Mouse (Mus musculus) kidney, postnatal 0 days (tissue): ENCODE results near the gene Slc45a3. TPM values are rescaled to one million over a fixed set of nuclear protein-coding genes. Genes with fewer than 3 reads are reported as not detected.
A peak's percentile ranks its signal among the peaks of the same experiment; 100 is the strongest.

ENCODE experiments used
- ATAC-seq: fragments of 200-750 bp; cut with Nextera tagmentation; replicated peaks from 2 replicates; pipeline ENCODE4 v1.8.0; 2017; ENCODE audit warnings: low read depth, moderate number of reproducible peaks, moderate TSS enrichment, moderate library complexity; ENCODE audit not compliant: low FRiP score
- DNase-seq: peaks from one replicate; pipeline ENCODE4 v3.0.0-alpha.2; 2016; ENCODE audit warnings: low spot score
- H3K27ac ChIP-seq: fragments of 300-500 bp; sonication (generic); 2 replicates; pipeline ENCODE4 v1.5.1; 2014; ENCODE audit warnings: mild to moderate bottlenecking
- H3K27me3 ChIP-seq: fragments of 300-500 bp; sonication (generic); 2 replicates; pipeline ENCODE4 v1.6.1; 2014; ENCODE audit warnings: low read length, mixed read lengths; ENCODE audit not compliant: insufficient read depth
- H3K36me3 ChIP-seq: fragments of 300-500 bp; sonication (generic); 2 replicates; pipeline ENCODE4 v1.6.1; 2014; ENCODE audit warnings: low read length, mixed read lengths; ENCODE audit not compliant: insufficient read depth
- H3K4me1 ChIP-seq: fragments of 300-500 bp; sonication (generic); replicated peaks from 2 replicates; pipeline ENCODE4 v1.6.1; 2014; ENCODE audit warnings: antibody characterized with exemption, low read length, mixed read lengths; ENCODE audit not compliant: insufficient read depth
- H3K4me2 ChIP-seq: fragments of 300-500 bp; sonication (generic); 2 replicates; pipeline ENCODE4 v1.6.1; 2014; ENCODE audit warnings: mild to moderate bottlenecking, low read length, moderate library complexity, mixed read lengths
- H3K4me3 ChIP-seq: fragments of 300-500 bp; sonication (generic); replicated peaks from 2 replicates; pipeline ENCODE4 v1.5.1; 2014; ENCODE audit warnings: low read depth, low read length
- H3K9ac ChIP-seq: fragments of 300-500 bp; sonication (generic); 2 replicates; pipeline ENCODE4 v1.6.1; 2014; ENCODE audit warnings: low read depth, low read length
- H3K9me3 ChIP-seq: fragments of 300-500 bp; sonication (generic); replicated peaks from 2 replicates; pipeline ENCODE4 v1.6.1; 2016; ENCODE audit warnings: low read length, inconsistent platforms, mixed read lengths
- CTCF ChIP-seq: IDR thresholded peaks from 2 replicates; pipeline ENCODE4 v1.5.1; 2016; ENCODE audit warnings: antibody characterized with exemption, low read depth, mild to moderate bottlenecking, moderate library complexity
- WGBS: fragments of 180-500 bp; shearing (Covaris S2); extraction: QIAGEN DNeasy Blood & Tissue Kit; methylation state at CpG from one replicate; pipeline ENCODE4 v1.1.7; 2014; 5-methylcytosine and 5-hydroxymethylcytosine counted together
- polyA plus RNA-seq: library from polyadenylated mRNA; unstranded; fragments of >200 nt; fragmentation: Nextera tagmentation; extraction: Ambion mirVana; gene quantifications from 2 replicates; pipeline ENCODE4 v1.2.1, GENCODE M21; 2015

Slc45a3 gene
- polyA plus RNA-seq, 1 experiment from 2014 or later: 9.1 TPM

GRCm38 (mm10) chr1:131995062-131995461, 32.3 kb downstream of the Slc45a3 start:
- 40% methylated on average over 4 of the region's 4 CpGs for WGBS
- H3K27ac ChIP-seq: no peak overlapping the region
- no peaks in the 10 kb centered on the region for H3K4me1 ChIP-seq
- no peak overlapping the region for H3K4me2 ChIP-seq
- peak; percentile 82 for TF ChIP-seq CTCF
- H3K4me3 ChIP-seq: no peak overlapping the region
- H3K9me3 ChIP-seq: no peaks in the 10 kb centered on the region
- no peak for ATAC-seq
- peak; percentile 62 for DNase-seq
- no peaks in the 10 kb centered on the region for H3K36me3 ChIP-seq
- no peak overlapping the region for H3K9ac ChIP-seq
- no peaks in the 10 kb centered on the region for H3K27me3 ChIP-seq

DNA sequence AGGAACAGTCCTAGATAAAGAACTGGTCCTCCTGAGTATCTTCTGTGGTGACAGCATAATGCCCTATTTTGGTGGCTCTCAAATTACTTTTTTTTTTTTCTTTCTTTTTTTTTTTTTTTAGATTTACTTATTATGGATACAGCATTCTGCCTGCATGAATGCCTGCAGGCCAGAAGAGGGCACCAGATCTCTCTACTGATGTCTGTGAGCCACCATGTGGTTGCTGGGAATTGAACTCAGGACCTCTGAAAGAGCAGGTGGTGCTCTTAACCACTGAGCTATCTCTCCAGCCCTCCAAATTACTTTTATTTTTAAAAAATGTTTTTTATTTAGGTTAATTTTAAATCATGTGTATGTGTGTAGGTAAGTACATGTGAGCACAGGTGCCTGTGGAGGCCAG, 37.7 kb downstream of the Slc45a3 start:
- ATAC-seq (no peak), DNase-seq (no peak)
- peak; percentile 60 for TF ChIP-seq CTCF
- Histone ChIP-seq H3K4me1 (no peaks in the 10 kb centered on the region), H3K9me3 (no peaks in the 10 kb centered on the region), H3K4me3 (no peak overlapping the region), H3K27me3 (no peaks in the 10 kb centered on the region), H3K27ac (no peak overlapping the region), H3K9ac (no peak overlapping the region), H3K36me3 (no peaks in the 10 kb centered on the region), H3K4me2 (no peak overlapping the region)

DNA sequence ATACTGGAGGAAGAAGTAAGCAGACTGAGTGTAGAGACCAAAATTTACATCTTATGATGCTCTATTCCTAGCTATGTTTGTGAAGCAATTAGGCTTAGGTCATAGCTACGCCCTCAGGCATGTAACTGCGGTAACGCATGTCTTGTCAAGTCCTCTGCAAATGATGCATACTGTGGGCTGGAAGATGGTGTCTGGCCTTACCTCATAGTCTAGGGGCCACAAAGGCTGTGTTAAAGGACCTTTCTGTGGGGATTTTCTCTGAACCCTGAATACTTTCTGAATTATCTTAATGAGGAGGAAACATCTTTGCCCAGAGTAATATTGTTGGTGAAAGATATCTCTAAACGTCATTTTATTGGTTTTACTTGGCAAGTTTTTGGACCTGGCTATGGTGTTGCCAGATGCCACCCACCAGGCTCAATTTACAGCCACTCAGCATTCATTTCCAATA, 39.1 kb downstream of the Slc45a3 start:
- WGBS: 77% methylated on average over 4 of the region's 4 CpGs
- DNase-seq: no peak
- Histone ChIP-seq H3K4me2 (no peak overlapping the region), H3K4me1 (0 out of 2 replicates have a peak, but pooled peaks cover 5% of the 10 kb centered on the region), H3K27ac (no peak overlapping the region), H3K36me3 (no peaks in the 10 kb centered on the region), H3K9me3 (no peaks in the 10 kb centered on the region), H3K9ac (no peak overlapping the region), H3K4me3 (no peak overlapping the region), H3K27me3 (no peaks in the 10 kb centered on the region)
- TF ChIP-seq CTCF: no peak
- ATAC-seq: no peak

GRCm38 (mm10) chr1:132003111-132003510, 40.3 kb downstream of the Slc45a3 start:
- DNase-seq (no peak), ATAC-seq (no peak)
- 69% methylated on average over 2 of the region's 2 CpGs for WGBS
- Histone ChIP-seq H3K4me1 (0 out of 2 replicates have a peak, but pooled peaks cover 5% of the 10 kb centered on the region), H3K36me3 (no peaks in the 10 kb centered on the region), H3K4me2 (no peak overlapping the region), H3K4me3 (no peak overlapping the region), H3K27me3 (no peaks in the 10 kb centered on the region), H3K27ac (no peak overlapping the region), H3K9ac (no peak overlapping the region), H3K9me3 (no peaks in the 10 kb centered on the region)
- no peak for TF ChIP-seq CTCF

- Histone ChIP-seq H3K9me3 (no peaks in the 10 kb centered on the region), H3K27me3 (no peaks in the 10 kb centered on the region), H3K4me2 (no peak overlapping the region), H3K4me1 (peaks cover 5% of the 10 kb centered on the region; the same call in 1 of the 2 replicates), H3K27ac (no peak overlapping the region), H3K4me3 (no peak overlapping the region), H3K9ac (no peak overlapping the region), H3K36me3 (no peaks in the 10 kb centered on the region)
- DNase-seq (peak; percentile 66), ATAC-seq (no peak)
- no peak for TF ChIP-seq CTCF
- 42% methylated on average over 1 of the region's 1 CpGs for WGBS
These were observed 41.0 kb downstream of the Slc45a3 start for GRCm38 (mm10) chr1:132003817-132004216.

- no peaks in the 10 kb centered on the region for H3K27me3 ChIP-seq
- H3K9me3 ChIP-seq: no peaks in the 10 kb centered on the region
- H3K4me1 ChIP-seq: peaks cover 12% of the 10 kb centered on the region; the same call in 1 of the 2 replicates
- no peak overlapping the region for H3K4me2 ChIP-seq
- DNase-seq (no peak), ATAC-seq (no peak)
- no peaks in the 10 kb centered on the region for H3K36me3 ChIP-seq
- H3K27ac ChIP-seq: no peak overlapping the region
- no peak for TF ChIP-seq CTCF
- 83% methylated on average over 6 of the region's 6 CpGs for WGBS
- no peak overlapping the region for H3K9ac ChIP-seq
- H3K4me3 ChIP-seq: no peak overlapping the region
These were observed 41.9 kb downstream of the Slc45a3 start for GRCm38 (mm10) chr1:132004574-132005180.

DNA sequence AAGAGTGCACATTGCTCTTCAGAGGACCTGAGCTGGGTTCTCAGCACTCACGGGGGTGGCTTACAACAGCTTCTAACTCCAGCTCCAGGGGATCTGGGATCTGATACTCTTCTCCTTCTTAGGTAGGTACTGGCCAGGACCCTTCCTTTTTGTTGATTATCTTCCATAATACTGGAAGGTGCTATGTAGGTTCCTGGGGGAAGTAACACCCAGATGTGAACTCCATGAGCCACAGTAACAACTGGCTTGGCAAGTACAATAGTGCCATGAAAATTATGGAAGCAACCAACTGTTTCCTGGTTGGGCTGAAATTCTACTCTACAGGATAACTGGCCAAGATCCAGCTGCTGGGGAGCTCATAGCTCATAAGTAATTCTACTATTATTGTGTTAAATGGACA, 42.7 kb downstream of the Slc45a3 start:
- TF ChIP-seq CTCF: no peak
- Histone ChIP-seq H3K4me3 (no peak overlapping the region), H3K36me3 (no peaks in the 10 kb centered on the region), H3K27ac (no peak overlapping the region), H3K4me1 (peaks cover 15% of the 10 kb centered on the region; the same call in 1 of the 2 replicates), H3K4me2 (no peak overlapping the region), H3K9me3 (no peaks in the 10 kb centered on the region), H3K9ac (no peak overlapping the region), H3K27me3 (no peaks in the 10 kb centered on the region)
- no peak for ATAC-seq
- no peak for DNase-seq
- 91% methylated on average over 1 of the region's 1 CpGs for WGBS
